Mouse (Mus musculus) naive thymus-derived CD4-positive, alpha-beta T cell, adult 5 months (primary cell): ENCODE measurements around the gene Olfr1356. TPM values are rescaled to one million over a fixed set of nuclear protein-coding genes. Genes with fewer than 3 reads are reported as not detected.

Source experiments
- polyA plus RNA-seq: library from polyadenylated mRNA; unstranded; fragments of 100-300 nt; shearing (Covaris generic); gene quantifications from one replicate; pipeline ENCODE4 v1.2.1, GENCODE M21; 2017

Olfr1356 gene
- not detected for polyA plus RNA-seq

GRCm38 (mm10) chr10:78852066-78852465 lies at the start of gene Olfr1356:
Gene Olfr1356, minus strand, starts transcription at chr10:78852166.

GRCm38 (mm10) chr10:78875240-78875639 lies 23.3 kb upstream of the Olfr1356 start, which contains the start of gene Olfr1355:
Gene Olfr1355, plus strand, starts transcription at chr10:78875540.

Other genes starting within 250 kb of the Olfr1356 start
- gene Olfr1357, start 234.1 kb downstream of the Olfr1356 start, polyA plus RNA-seq: not detected
- gene Casp14, start 133.9 kb downstream of the Olfr1356 start, polyA plus RNA-seq: not detected
- not detected for gene Ccdc105, start 99.1 kb downstream of the Olfr1356 start, polyA plus RNA-seq
- gene Slc1a6, start 71.7 kb downstream of the Olfr1356 start, polyA plus RNA-seq: not detected
- gene Olfr1355, start 23.4 kb upstream of the Olfr1356 start, polyA plus RNA-seq: not detected
- not detected for gene Olfr1354, start 61.0 kb upstream of the Olfr1356 start, polyA plus RNA-seq
- gene Olfr8, start 98.5 kb upstream of the Olfr1356 start, polyA plus RNA-seq: not detected
- not detected for gene Olfr1353, start 111.1 kb upstream of the Olfr1356 start, polyA plus RNA-seq
- gene Olfr1352, start 128.9 kb upstream of the Olfr1356 start, polyA plus RNA-seq: not detected
- gene Olfr1351, start 160.3 kb upstream of the Olfr1356 start, polyA plus RNA-seq: not detected
- not detected for gene Olfr57, start 176.6 kb upstream of the Olfr1356 start, polyA plus RNA-seq
- 15.9 TPM for gene 2610008E11Rik, start 245.4 kb upstream of the Olfr1356 start, polyA plus RNA-seq